Mouse (Mus musculus): ENCODE results near the gene Atp2b1. TPM values are rescaled to one million over a fixed set of nuclear protein-coding genes. Genes with fewer than 3 reads are reported as not detected.

The Atp2b1 gene
- polyA plus RNA-seq (2016; fragmentation: Nextera tagmentation; extraction: Ambion mirVana), result 101 TPM in 2 replicates

GRCm38 (mm10) chr10:98913961-98914809 is at the start of gene Atp2b1:
TSS of gene Atp2b1 (plus strand) at chr10:98914406.
- Histone ChIP-seq H3K36me3 (no peaks in the 10 kb centered on the region), H3K27ac (ENCODE audit: poor library complexity, severe bottlenecking) (peak within 1 kb of the TSS; percentile 99), H3K4me2 (peak within 1 kb of the TSS; percentile 98), H3K4me1 (replicated peaks) (peaks cover 13% of the 10 kb centered on the region), H3K9ac (peak within 1 kb of the TSS; percentile 92), H3K9me3 (replicated peaks) (no peaks in the 10 kb centered on the region), H3K27me3 (replicated peaks) (no peaks in the 10 kb centered on the region), H3K4me3 (peak within 1 kb of the TSS; percentile 85)
- WGBS, result under 1% methylated on average over 87 of the region's 120 CpGs
- ATAC-seq (ENCODE audit: insufficient number of reproducible peaks, low FRiP score), result peak; percentile 94

- WGBS, result 59% methylated on average over 3 of the region's 3 CpGs
- H3K27ac ChIP-seq (ENCODE audit: poor library complexity, severe bottlenecking), result no peak overlapping the region
- peaks cover 11% of the 10 kb centered on the region for H3K4me1 ChIP-seq (replicated peaks)
- H3K27me3 ChIP-seq (replicated peaks), result no peaks in the 10 kb centered on the region
- H3K4me3 ChIP-seq, result no peak overlapping the region
- H3K4me2 ChIP-seq, result no peak overlapping the region
- ATAC-seq (ENCODE audit: insufficient number of reproducible peaks, low FRiP score), result no peak
- H3K9me3 ChIP-seq (replicated peaks), result no peaks in the 10 kb centered on the region
- no peaks in the 10 kb centered on the region for H3K36me3 ChIP-seq
- H3K9ac ChIP-seq, result no peak overlapping the region
Measured at GRCm38 (mm10) chr10:98864851-98865250, 49.4 kb upstream of the Atp2b1 start.

DNA sequence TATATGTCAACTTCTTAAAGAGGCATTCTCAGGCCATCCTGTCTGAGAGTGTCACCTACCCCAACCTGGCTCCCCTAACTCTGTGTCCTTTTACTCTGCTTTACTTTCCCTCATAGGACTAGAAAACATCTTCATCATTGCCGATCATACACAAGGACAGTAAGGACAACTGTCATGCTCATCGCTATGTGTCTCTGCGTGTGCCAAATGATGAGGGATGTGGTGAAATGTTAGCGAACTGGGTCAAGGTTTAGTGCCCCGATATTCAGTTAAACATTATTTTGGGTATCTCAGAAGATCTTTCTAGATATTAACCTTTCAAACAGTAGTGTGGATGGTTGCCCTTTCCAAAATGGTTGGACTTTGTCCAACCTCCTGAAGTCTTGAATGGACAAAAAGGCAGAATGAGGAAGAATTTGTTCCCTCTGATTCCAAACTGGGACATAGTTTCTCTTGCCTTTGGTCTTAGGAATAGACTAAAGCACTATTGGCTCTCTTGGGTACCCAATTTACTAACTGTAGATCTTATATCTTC is 47.3 kb upstream of the Atp2b1 start:
- WGBS, result 91% methylated on average over 5 of the region's 5 CpGs
- H3K9ac ChIP-seq, result no peak overlapping the region
- no peaks in the 10 kb centered on the region for H3K36me3 ChIP-seq
- no peak for ATAC-seq (ENCODE audit: insufficient number of reproducible peaks, low FRiP score)
- no peak overlapping the region for H3K4me3 ChIP-seq
- H3K4me1 ChIP-seq (replicated peaks), result peaks cover 11% of the 10 kb centered on the region
- H3K9me3 ChIP-seq (replicated peaks), result no peaks in the 10 kb centered on the region
- no peak overlapping the region for H3K4me2 ChIP-seq
- H3K27ac ChIP-seq (ENCODE audit: poor library complexity, severe bottlenecking), result no peak overlapping the region
- H3K27me3 ChIP-seq (replicated peaks), result no peaks in the 10 kb centered on the region

DNA sequence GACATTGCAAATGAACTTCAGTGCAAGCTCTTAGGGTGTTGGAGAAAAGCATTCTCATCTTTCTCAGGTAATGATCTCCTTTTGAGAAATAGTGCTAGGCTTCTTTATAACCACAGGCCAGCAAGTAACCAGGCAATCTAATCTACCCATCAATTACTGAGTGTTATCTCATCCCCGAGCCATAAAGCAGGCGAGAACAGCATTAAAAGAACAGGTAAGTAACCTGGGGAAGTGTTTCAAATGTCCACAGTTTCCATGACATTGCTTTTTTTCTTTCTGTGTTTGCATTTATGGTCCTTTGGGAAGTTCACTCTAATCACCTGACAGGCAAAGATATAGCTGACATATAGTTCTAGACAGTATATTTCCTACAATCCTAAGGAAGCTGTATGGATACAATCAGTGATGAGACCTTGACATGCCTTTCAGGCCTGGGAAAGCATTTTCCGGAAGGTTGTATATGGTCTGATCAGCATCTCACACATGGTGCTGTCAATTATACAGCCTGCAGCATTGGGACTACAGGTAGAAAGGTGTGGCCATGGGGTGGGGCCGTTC is 45.8 kb upstream of the Atp2b1 start:
- Histone ChIP-seq H3K4me1 (replicated peaks) (peaks cover 7% of the 10 kb centered on the region), H3K4me2 (no peak overlapping the region), H3K9ac (no peak overlapping the region), H3K27me3 (replicated peaks) (no peaks in the 10 kb centered on the region), H3K4me3 (no peak overlapping the region), H3K36me3 (no peaks in the 10 kb centered on the region), H3K9me3 (replicated peaks) (no peaks in the 10 kb centered on the region), H3K27ac (ENCODE audit: poor library complexity, severe bottlenecking) (no peak overlapping the region)
- 81% methylated on average over 4 of the region's 4 CpGs for WGBS
- ATAC-seq (ENCODE audit: insufficient number of reproducible peaks, low FRiP score), result no peak

DNA sequence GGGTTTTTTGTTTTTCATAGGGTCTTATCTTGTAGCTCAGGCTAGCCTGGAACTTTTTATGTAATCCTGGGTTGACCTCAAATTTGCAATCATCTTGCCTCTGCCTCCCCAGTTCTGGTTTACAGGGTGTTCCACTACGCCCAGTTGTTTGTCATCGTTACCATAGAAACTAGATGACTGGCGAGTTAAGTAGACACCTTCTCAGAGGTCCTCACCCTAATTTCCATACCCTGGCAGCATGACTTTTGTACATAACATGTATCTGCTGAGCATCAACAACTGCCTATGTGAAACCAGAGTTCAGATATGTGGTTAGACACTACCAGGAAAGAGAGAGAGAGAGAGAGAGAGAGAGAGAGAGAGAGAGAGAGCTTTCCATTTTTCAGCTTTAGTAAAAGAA is 36.4 kb upstream of the Atp2b1 start:
- H3K4me3 ChIP-seq, result no peak overlapping the region
- no peak overlapping the region for H3K4me2 ChIP-seq
- no peaks in the 10 kb centered on the region for H3K36me3 ChIP-seq
- ATAC-seq (ENCODE audit: insufficient number of reproducible peaks, low FRiP score), result peak; percentile 67
- no peaks in the 10 kb centered on the region for H3K9me3 ChIP-seq (replicated peaks)
- H3K9ac ChIP-seq, result no peak overlapping the region
- WGBS, result 75% methylated on average over 3 of the region's 3 CpGs
- H3K27ac ChIP-seq (ENCODE audit: poor library complexity, severe bottlenecking), result no peak overlapping the region
- H3K27me3 ChIP-seq (replicated peaks), result no peaks in the 10 kb centered on the region
- no peaks in the 10 kb centered on the region for H3K4me1 ChIP-seq (replicated peaks)

DNA sequence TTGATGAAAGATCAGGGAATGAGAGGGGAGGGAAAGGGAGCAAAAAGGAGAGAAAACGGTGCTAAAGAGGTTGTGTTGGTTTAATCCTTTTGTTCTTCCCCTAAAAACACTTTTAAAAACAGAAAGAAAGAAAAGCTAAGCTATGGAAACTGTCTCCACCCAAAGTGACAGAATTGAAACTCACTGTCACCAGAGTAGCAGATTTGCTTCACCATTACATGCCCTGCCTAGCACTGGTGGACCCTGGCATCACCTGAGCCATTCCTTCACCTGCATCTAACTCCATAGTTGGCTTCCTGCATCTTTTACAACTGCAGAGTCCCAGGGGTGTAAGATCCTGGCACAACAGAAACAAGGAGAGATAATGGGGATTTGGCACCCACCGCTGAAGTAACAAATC is 35.6 kb upstream of the Atp2b1 start:
- Histone ChIP-seq H3K4me2 (no peak overlapping the region), H3K9ac (no peak overlapping the region), H3K4me3 (no peak overlapping the region), H3K27me3 (replicated peaks) (no peaks in the 10 kb centered on the region), H3K9me3 (replicated peaks) (no peaks in the 10 kb centered on the region), H3K4me1 (replicated peaks) (no peaks in the 10 kb centered on the region), H3K27ac (ENCODE audit: poor library complexity, severe bottlenecking) (no peak overlapping the region), H3K36me3 (no peaks in the 10 kb centered on the region)
- WGBS, result 64% methylated on average over 2 of the region's 2 CpGs
- ATAC-seq (ENCODE audit: insufficient number of reproducible peaks, low FRiP score), result no peak

DNA sequence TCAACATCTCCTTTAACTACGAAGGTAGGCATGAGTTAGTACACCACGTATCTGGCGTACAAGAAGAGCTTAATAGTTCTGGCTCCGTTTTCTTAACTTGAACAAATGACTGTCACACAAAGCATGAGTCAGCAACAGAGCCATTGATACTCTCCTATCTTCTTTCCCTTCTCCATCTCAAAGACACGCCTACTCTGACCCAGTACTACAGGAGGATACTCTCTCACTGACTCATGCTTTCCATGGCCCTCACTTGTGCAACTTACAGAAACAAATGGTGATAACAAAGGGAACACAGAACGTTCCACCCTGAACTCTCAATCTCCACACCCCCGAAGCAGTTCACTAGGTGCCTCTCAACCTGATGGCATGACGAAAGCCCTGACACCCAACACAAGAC is 34.1 kb upstream of the Atp2b1 start:
- H3K4me1 ChIP-seq (replicated peaks), result no peaks in the 10 kb centered on the region
- no peak overlapping the region for H3K4me3 ChIP-seq
- peak overlapping the region; percentile 33; the same call in 1 of the 2 replicates for H3K27ac ChIP-seq (ENCODE audit: poor library complexity, severe bottlenecking)
- 65% methylated on average over 8 of the region's 8 CpGs for WGBS
- H3K27me3 ChIP-seq (replicated peaks), result no peaks in the 10 kb centered on the region
- H3K9me3 ChIP-seq (replicated peaks), result no peaks in the 10 kb centered on the region
- no peak overlapping the region for H3K9ac ChIP-seq
- H3K4me2 ChIP-seq, result no peak overlapping the region
- ATAC-seq (ENCODE audit: insufficient number of reproducible peaks, low FRiP score), result peak; percentile 97
- H3K36me3 ChIP-seq, result no peaks in the 10 kb centered on the region

GRCm38 (mm10) chr10:98880711-98881110 is 33.5 kb upstream of the Atp2b1 start:
- H3K4me1 ChIP-seq (replicated peaks), result no peaks in the 10 kb centered on the region
- H3K4me2 ChIP-seq, result no peak overlapping the region
- no peak overlapping the region for H3K4me3 ChIP-seq
- H3K36me3 ChIP-seq, result no peaks in the 10 kb centered on the region
- no peaks in the 10 kb centered on the region for H3K27me3 ChIP-seq (replicated peaks)
- H3K27ac ChIP-seq (ENCODE audit: poor library complexity, severe bottlenecking), result no peak overlapping the region
- H3K9ac ChIP-seq, result no peak overlapping the region
- ATAC-seq (ENCODE audit: insufficient number of reproducible peaks, low FRiP score), result no peak
- 61% methylated on average over 2 of the region's 2 CpGs for WGBS
- H3K9me3 ChIP-seq (replicated peaks), result no peaks in the 10 kb centered on the region

DNA sequence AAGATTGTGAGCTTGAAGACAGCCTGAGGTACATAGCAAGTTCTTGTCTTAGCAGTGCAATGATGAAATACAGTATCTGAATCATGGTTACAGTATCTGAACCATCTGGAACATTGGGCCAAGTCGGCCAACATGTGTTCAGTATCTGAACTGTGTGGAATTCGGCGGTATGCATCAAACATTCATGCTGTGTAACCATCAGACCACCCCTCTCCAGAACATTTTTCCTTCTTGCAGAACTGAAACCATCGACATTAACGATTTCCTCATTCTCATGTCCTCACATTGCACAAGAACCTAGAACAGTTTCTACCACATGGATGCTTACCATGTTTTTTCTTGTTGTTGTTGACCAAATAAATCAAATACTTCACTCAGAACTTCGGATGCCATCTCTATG is 32.7 kb upstream of the Atp2b1 start:
- no peaks in the 10 kb centered on the region for H3K27me3 ChIP-seq (replicated peaks)
- H3K4me3 ChIP-seq, result no peak overlapping the region
- WGBS, result 86% methylated on average over 6 of the region's 6 CpGs
- H3K9ac ChIP-seq, result no peak overlapping the region
- H3K27ac ChIP-seq (ENCODE audit: poor library complexity, severe bottlenecking), result no peak overlapping the region
- no peaks in the 10 kb centered on the region for H3K9me3 ChIP-seq (replicated peaks)
- no peaks in the 10 kb centered on the region for H3K36me3 ChIP-seq
- no peaks in the 10 kb centered on the region for H3K4me1 ChIP-seq (replicated peaks)
- no peak overlapping the region for H3K4me2 ChIP-seq
- ATAC-seq (ENCODE audit: insufficient number of reproducible peaks, low FRiP score), result no peak

GRCm38 (mm10) chr10:98882587-98882986 is 31.6 kb upstream of the Atp2b1 start:
- no peaks in the 10 kb centered on the region for H3K36me3 ChIP-seq
- no peaks in the 10 kb centered on the region for H3K4me1 ChIP-seq (replicated peaks)
- no peak overlapping the region for H3K4me2 ChIP-seq
- H3K9me3 ChIP-seq (replicated peaks), result no peaks in the 10 kb centered on the region
- H3K9ac ChIP-seq, result no peak overlapping the region
- H3K4me3 ChIP-seq, result no peak overlapping the region
- no peak for ATAC-seq (ENCODE audit: insufficient number of reproducible peaks, low FRiP score)
- H3K27me3 ChIP-seq (replicated peaks), result no peaks in the 10 kb centered on the region
- 87% methylated on average over 5 of the region's 5 CpGs for WGBS
- H3K27ac ChIP-seq (ENCODE audit: poor library complexity, severe bottlenecking), result no peak overlapping the region

DNA sequence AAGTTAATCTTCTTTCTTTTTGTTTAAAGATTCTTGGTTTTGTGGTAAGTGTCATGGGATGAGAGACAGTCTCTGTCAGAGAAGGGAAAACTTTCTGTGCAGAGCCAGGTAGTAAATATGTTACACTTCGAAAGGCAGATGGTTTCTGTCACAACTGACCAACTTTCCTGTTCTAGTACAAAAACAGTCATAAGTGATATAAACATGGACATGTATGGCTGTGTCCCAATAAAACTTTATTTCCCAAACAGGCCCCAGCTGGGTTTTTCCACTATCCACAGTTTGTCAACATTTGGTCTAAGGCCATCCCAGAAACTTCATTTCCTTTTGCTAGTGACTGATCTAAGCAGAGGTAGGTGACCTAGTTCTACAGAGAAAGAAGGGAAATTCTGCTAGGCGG is 29.8 kb upstream of the Atp2b1 start:
- no peaks in the 10 kb centered on the region for H3K36me3 ChIP-seq
- no peak overlapping the region for H3K4me3 ChIP-seq
- 82% methylated on average over 2 of the region's 2 CpGs for WGBS
- no peaks in the 10 kb centered on the region for H3K27me3 ChIP-seq (replicated peaks)
- no peaks in the 10 kb centered on the region for H3K4me1 ChIP-seq (replicated peaks)
- H3K9me3 ChIP-seq (replicated peaks), result no peaks in the 10 kb centered on the region
- H3K27ac ChIP-seq (ENCODE audit: poor library complexity, severe bottlenecking), result no peak overlapping the region
- no peak for ATAC-seq (ENCODE audit: insufficient number of reproducible peaks, low FRiP score)
- H3K9ac ChIP-seq, result no peak overlapping the region
- no peak overlapping the region for H3K4me2 ChIP-seq
